Mouse (Mus musculus) spleen, postnatal 4 days (tissue): ENCODE results near the gene Runx2.

Experiments
- DNase-seq, 2 experiments: peaks; one replicate each; pipeline ENCODE4 v3.0.0; 2022; ENCODE audit warnings: low spot score in 2 of 2

The Runx2 gene

DNA sequence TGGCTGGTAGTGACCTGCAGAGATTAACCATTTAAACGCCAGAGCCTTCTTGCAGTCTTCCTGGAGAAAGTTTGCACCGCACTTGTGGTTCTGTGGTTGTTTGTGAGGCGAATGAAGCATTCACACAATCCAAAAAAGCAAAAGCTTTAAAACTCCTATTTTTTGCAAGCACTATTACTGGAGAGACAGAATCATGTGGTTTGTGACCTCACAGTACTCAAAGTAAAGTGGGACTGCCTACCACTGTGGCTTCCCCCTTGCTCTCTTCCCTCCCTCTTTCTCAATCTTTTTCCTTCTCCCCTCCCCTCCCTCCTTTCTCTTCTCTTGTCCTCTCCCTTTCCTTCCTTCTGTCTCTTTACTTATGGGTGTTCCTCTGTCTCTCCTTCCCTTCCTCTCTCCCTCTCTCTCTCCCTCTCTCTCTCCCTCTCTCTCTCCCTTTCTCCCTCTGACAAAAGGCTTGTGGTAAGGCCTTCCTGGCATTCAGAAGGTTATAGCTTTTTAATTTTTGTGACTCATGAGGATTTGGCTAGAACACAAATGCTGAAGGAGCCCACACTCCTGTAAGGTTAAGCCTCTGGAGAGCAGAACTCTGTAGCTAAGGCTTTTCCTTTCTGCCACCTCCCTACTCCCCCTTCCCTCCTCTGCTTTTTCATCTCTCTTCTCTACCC, at the start of gene Runx2:
TSS of gene Runx2 (minus strand) at position 290 of the 668 bp plus-strand sequence.
- DNase-seq = no peak

DNA sequence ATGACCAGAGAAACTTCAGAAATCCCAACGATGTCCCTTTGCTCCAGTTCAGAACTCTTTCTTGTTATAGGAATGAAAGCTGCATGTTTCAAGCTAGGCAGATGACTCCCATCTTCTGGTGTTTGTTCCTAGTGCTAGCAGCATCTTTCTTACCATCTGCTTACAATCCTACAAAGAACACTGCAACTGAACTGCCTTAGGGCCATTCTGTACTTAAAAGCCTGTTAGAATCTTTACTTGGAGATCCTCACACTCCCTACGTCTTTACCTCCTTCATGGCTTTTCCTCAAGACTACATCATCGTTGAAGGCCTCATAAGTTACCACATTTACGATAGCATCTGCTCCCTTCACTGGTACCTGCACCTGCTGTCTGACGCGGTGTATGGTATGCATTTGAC, 48.6 kb upstream of the Runx2 start:
- DNase-seq = no peak

DNA sequence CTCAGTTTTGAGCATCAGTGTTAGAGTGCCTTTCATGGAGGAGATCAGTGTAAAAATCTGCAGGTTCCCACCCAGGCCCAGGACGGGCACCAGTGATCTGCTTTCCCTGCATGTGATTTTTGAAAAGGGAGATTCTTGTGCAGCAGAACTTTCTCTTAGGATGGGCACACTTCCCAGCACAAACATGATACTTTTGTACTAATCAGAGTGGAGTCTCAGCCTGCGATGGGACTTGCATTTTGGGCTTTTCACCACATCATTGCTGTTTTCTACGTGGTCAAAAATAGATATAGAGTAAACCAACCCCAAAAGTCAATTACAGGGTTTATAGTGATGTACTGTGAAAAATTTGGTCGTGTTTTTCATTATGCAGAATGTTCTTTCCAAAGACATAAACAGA, 27.6 kb upstream of the Runx2 start:
- no peak for DNase-seq

DNA sequence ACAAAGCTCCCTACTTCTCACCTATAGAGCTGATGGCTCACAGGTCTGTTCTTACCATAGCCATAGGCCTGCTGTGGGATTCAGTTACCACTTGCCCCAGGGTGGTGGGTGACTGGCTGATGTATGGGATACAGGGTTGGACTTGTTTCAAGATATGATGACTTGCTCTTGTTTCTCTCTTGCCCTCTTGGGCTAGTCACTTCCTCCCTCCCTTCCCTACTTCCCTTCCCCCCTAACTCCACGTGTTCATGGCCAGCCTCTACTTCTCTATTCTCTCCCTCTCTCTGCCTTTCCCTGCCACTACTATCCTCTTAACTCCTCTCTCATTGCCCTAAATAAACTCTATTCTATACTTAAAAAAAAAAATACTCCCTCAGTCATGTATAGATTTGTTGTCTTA, 16.6 kb upstream of the Runx2 start:
- DNase-seq = no peak

DNA sequence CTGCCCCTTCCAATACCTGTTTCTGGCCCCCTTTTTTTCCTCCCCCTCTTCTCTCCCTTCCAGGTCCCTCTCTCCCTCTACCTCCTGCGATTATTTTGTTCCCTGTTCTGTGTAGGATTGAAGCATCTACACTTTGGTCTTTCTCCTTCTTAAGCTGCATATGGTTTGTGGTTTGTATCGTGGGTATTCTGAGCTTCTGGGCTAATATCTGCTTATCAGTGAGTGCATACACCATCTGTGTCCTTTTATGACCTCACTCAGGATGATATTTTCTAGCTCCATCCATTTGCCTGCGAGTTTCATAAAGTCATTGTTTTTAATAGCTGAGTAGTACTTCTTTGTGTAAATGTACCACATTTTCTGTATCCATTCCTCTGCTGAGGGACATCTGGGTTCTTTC, 15.0 kb upstream of the Runx2 start:
- DNase-seq = no peak

DNA sequence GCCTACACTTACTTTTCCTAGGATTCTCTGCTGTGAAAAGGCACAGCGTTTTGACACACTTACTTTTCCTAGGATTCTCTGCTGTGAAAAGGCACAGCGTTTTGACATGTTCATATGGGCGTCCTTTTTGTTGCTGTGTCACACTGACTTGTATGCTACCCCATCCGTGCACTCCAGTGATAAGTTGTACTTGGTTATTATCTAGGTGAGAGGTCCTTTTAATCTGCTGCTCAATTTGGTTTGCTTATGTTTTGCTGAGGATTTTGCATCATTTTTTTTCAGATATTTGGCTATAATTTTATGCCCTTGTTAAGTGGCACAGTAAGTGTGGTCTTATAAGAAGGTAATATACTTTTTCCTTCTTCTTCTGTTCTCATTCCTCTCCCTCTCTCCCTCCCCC, 13.4 kb upstream of the Runx2 start:
- DNase-seq = no peak

DNA sequence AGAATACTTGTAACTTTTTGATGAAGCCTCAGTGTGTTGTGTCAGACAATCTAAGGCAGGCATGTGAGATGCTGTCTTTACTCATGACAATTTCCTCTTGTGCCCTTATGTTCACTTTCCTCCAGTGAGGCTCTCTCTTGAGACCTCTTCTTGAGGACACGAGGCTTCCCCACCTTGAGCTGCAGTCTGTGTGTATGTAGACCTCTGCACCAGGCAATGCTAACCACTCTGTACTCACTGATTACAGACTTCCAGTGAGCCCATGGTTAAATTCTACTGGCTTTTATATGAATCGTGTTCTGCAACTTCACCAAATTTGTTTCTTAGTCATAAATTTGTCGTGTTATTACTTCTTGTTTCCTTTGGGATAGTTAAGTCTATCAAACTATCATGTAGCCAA, 12.5 kb upstream of the Runx2 start:
- DNase-seq = no peak

DNA sequence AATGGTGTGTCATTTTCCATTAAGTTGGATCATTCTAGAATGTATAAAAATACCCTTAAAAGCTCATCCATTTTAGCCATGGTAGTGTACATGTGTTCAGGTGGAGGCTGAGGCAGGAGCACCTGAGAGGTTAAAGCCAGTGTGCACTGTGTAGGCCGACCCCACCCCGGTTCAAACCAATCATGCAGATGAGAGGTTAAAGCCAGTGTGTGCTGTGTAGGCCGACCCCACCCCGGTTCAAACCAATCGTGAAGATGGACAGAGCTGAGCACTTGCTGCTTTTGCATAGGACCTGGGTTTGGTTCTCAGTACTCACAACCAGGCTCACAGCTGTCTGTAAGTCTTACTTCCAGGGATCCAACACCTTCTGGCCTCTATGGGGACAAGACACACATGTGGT, 7.3 kb upstream of the Runx2 start:
- DNase-seq = no peak

DNA sequence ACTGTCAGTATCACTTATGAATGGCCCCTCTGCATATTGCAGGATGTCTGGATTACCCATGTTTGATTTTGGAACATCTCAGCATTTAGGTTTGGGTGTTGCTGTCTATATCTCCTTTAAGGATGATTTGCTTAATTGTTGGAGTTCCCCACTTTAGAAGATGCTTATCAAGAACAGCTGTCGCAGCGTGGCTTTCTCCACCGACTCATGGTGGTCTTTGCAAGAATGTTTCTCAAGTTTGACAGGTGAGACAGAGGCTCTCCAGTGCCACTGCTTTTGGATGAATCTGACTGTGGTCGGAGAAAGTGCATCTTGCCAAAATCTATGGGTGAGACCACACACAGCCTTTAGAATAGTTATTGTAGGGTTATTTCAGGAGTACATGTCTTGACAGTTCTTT, 5.2 kb upstream of the Runx2 start:
- no peak for DNase-seq

DNA sequence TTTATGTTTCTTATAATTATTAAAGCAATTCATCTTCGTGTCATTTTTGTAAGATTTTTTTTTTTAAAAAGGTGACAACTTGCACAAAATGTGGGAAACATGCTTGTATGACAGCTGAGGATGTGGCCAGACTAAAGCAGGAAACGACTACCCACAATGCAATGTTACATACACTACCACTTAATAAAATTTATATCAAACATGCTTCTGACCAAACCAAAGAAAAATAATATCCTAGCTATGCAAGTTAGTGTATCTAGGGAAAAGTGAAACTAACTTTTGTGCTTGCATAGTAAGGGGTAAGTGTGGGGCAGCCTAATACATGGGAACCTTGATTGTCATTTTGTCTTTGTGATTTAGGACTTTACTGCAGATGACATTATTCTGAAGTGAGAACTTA, 4.2 kb upstream of the Runx2 start:
- DNase-seq = no peak

DNA sequence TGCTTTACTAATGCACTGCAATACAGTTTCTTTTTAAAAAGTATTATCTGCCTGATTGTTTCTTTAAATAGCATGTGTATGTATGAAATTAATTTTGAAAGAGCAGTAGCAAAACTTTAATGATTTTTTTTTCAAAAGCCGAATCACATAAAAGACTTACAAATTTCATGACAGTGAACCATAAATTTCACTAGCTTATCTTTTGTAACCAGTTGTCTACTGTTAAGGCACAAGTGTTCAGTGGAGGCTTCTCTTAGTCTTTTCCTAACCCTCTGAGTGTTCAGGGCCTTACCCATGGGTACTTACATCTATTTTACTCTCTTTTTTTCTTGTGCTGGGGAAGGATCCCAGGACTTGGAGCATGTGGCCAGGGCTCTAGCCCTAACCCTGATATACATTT, 7.6 kb downstream of the Runx2 start:
- no peak for DNase-seq

DNA sequence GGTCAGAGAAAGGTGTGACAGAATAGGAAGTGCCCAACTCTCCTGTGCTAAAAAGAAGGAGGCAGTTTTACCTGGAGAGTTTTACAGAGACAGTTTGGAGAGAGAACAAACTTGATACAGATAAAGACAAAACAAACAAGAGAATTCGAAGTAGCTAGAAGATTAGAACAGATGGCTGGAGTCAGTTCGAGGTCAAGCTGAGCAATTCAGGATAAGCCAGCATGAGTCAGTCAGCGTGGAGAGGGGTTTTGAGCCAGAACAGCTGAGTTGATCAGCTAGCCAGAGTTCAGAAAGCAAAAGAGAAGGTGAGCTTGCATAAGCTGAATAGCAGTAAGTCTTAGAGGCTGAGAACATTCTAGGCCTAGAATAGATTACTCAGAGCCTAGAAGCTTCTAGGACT, 17.3 kb downstream of the Runx2 start:
- DNase-seq = no peak

DNA sequence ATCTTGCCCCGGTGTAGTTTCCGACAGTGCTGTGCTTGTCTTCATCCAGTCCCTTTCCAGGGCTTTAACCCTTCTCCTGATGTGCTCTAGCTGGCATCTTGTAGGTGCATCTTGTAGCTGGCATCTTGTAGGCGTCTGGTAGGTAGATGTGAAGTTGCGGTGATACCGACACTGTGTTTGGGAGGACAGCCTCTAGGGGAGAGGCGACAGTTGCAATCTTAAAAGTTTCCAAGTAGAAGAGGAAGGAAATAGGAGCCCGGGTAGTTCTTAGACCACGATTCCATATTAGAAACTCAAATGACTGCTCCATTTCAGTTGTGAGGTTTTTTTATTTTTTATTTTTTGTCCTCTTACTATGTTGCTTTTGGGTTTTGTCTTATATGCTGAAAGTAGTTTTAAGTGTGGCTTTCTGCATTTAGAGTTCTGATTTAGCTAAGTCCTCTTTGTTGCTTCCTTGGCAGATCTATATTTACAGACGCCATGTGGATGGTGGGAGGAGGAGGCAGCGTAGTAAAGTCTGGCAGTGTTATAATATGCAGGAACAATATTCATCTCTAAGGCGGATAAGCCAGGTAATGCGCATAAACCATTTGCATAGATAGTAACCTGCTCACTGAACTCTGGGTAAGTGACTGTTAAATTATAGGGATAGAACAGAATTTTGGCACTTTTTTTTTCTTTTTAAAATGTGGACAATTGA, 22.2 kb downstream of the Runx2 start:
- DNase-seq = no peak

DNA sequence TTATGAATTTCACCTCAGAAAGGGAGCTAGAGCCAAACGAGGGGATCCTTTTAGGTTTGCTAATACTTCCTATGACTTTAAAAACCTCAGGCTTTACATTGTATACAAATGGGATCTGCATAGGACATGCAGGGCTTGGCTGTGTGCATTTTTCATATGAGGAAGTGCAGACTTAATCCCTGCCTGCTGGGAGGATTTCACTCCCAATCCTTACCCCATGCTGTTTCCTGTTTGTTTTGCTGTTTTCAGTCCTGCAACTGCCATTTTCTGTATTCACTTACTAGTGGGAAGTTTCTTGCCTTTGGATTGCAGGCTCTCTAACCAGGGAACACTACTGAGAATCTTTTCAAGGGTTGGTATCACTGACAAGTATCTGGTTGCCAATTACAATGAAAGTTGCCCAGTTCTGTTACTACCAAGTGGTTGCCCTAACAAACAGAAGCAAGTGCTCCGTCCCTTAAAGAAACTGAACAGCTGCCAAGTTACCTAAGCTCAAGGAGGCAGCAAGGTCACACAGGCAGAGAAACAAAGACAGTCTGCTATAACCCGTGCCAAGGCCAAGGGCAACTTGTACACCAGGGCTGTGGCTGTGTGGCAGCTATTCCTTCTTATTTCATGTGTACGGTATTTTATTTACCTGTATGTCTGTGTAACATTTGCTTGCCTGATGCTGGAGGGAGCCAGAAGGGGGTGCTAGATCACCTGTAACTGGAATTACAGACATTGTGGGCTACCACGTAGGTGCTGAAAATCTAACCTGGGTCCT, 25.4 kb downstream of the Runx2 start:
- DNase-seq = no peak

DNA sequence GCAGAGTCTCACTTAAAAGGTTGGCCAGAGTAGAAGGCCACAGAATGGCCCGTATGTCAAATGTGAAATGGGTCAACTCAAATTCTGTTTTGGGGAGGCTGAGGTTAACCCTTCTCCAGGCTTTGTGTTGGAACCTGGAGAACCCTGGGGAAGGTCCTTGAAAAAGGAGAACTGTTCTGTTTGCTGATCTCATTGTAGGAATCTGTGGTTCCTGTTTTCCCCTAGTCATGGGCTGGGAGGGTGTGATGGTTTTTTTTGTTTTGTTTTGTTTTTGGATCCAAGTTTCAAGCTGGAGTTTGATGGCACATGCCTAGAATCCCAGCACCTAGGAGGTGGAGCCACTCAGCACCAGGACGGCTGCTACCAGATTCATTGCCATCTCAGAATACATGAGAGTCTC, 31.5 kb downstream of the Runx2 start:
- no peak for DNase-seq

DNA sequence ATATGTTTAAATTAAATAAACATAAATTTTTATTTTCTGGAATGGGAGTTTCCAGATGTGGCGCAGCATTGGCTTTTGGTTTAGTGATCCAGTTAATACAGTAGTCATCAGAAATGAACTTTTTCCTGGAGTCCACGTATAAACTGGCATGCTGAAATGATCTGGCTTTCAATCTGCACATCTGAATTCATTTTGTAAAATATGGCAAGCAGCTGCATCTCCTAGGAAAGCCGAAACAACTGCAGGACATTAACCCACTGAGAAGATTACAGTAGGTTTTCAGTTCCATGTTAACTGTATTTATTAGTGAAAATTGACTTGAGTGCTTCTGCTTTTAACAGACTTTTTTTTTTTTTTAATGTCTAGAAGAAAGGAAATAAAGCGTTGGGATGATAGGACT, 32.2 kb downstream of the Runx2 start:
- no peak for DNase-seq

DNA sequence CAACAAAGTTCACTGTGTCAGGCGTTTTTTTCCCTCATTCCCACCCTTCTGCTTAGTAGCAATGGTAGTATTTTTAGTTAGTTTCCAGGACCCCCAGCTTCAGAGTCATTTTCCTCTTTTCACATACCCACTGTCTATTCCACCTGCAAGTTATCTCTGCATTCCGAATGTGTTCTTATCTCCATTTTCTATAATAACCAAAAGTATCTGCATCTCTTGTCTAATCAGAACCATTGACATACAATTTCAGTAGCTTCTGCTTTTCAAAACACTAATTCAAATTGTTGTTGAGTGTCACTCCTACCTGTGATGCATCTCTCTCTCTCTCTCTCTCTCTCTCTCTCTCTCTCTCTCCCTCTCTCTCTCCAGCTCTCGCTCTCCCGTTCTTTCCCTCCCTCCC, 34.2 kb downstream of the Runx2 start:
- DNase-seq = no peak

DNA sequence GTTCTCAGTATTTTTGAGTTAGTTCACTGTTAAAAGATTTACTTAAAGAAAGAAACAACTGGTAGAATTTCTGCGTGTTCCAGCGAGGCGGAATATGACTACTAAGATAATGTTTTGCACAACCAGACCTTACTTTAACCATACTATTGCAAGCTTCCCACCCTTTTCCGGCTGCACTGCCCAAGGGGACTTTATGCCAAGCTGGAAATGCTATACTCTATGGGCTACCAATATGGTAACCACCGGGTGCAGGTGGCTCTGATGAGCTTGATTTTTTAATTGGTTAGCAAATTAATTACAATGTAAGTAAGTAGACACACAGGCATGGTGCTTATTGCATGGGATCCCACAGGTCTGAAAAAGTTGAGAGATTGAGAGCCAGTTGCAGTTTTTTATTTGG, 36.5 kb downstream of the Runx2 start:
- no peak for DNase-seq

DNA sequence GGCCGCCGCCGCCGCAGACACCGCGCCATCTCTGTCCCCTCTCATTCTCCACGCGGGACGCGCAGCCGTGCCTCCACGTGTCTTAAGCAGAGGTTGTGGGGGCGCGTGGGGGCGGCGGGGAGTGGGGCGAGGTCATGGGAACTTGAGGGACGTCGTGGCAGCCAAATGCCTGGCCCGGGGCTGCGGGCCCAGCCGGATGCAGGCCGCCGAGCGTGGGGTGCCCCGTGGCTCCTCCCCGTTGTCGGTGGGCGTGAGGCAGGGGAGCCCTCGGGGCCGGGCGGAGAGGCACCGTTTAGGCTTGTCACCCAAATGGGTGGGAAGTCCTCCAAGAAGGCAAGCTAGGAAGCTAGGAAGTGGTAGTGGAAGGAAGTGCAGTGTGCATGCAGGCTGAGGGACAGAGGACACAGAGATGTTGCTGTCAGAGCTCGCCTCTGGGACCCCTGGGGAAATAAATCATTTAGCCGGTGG, 37.2 kb downstream of the Runx2 start:
- DNase-seq = peak; percentile 72 to 86

DNA sequence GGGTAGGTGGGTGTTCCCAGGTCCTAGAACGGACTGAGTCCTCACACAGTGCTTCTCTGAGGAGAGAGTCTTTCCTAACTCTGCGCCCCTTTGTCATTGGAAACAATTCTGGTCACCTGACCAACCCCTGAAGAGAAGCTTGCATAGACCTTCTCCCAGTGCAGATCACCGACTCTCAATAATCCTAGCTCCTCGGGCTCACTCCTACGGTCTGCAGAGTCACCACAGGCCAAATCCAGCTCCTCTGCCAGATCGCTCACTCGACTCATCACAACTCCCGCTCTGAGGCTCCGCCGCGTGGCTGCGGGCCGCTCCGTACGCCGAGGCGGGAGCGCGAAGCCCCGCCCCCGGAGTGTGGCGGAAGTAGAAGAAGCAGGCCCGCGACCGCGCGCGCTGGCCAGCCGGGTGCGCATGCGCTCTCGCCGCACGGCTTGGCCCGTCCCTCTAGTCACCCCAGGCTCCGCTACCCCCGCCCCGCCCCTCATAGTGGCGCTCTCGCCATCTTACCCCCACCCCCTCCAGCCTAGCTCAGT, 37.8 kb downstream of the Runx2 start, which contains the start of gene Supt3:
TSS of gene Supt3 (plus strand) at position 415 of the 533 bp plus-strand sequence.
- peak; percentile 95 to 99 for DNase-seq

DNA sequence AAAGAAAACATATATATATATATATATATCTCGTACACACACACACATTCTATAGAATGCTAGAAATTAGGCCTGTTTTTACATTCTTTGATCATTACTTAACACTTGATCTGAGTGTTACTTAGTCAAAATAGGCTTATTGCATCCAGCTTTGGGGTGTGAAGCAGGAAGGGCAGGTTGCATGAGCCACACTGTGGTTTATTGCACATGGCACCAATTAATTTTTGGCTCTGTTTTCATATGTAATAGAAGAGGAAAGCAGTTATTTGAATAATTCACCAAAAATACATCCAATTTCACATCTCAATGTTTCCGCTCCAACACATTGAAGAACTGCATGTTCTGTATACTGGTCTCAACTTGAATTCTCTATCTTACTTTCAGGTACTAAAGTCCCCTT, 42.0 kb downstream of the Runx2 start:
- no peak for DNase-seq

DNA sequence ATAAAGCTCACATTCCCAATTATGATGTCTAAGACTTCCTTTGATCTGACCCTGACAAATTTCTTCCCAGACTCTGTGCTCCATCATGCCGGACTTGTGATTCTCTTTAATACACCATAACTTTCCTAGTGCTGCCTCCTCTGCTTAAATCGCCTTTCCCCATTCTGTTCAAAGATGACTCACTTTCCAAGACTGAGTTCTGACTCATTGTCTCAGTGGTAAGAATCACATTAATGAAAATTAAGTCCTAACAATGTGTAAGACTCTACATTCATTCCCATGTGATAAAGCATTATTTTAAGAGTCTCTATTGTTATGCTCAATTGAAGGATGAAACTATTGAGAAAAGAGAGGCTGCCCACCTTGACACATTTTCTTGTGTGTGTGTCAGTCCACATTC, 43.7 kb downstream of the Runx2 start:
- DNase-seq = no peak

DNA sequence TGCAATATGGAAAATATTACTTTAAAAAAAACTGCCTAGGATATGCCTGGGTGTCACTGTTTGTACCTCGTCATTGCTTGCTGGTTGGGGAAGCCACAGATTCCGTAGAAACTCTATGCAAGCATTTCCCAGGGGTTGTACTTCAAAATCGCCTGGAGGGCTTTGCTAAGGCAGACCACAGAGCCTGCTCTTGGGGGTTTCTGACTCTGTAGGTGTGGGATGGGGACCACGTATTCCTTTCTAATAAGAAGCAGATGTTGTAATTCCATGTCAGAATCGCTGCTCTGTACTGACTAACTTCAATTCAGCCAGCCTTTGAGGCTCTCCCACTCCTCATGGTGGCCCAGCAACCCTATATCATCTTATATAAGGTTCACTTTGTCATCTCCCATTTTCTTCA, 46.1 kb downstream of the Runx2 start:
- DNase-seq = no peak
